Mouse (Mus musculus): ENCODE measurements around the gene Ap1s2.

Ap1s2 gene

GRCm38 (mm10) chrX:163981092-163981491, 72.3 kb downstream of the Ap1s2 start:
- no peak for DNase-seq (ENCODE audit: low read depth, low spot score)

- DNase-seq (ENCODE audit: low read depth, low spot score) = no peak
Measured at GRCm38 (mm10) chrX:163981500-163981899, 72.7 kb downstream of the Ap1s2 start.

DNA sequence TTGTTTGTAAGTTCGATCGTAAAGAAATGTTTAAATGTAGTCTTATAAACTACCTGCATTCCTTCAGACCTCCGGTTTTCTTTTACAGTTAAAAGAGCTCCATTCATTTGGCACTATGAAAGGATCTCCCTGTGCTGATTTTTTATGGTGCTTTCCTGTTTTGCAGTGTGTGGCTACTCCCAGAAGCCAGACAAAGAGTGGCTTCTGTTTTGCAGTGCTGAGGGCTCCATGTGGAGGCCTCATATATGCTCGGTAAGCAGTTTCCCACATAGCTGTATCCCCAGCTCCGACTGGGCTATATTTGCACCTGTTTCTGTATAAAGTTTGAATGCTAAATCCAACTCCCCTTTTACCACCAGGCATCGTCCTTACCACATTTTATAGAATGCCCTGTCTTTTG, 73.3 kb downstream of the Ap1s2 start:
- no peak for DNase-seq (ENCODE audit: low read depth, low spot score)
